Mouse (Mus musculus): ENCODE measurements around the gene Gm3727. TPM values are rescaled to one million over a fixed set of nuclear protein-coding genes. Genes with fewer than 3 reads are reported as not detected.

Gm3727 gene
- polyA plus RNA-seq (2021; fragmentation: Nextera tagmentation): not detected in 2 replicates
- long read RNA-seq, experiment 1: 0 reads
- long read RNA-seq, experiment 2: 0 reads

GRCm38 (mm10) chr14:7264614-7265013 lies at the start of gene Gm3727:
Gm3727 (minus strand) TSS chr14:7264714.

Other genes starting within 250 kb of the Gm3727 start
- gene Gm10406, start 237.3 kb downstream of the Gm3727 start, polyA plus RNA-seq (2021; fragmentation: Nextera tagmentation): 0.38 and 0.43 TPM in 2 replicates
- gene Gm3685, start 219.7 kb downstream of the Gm3727 start, polyA plus RNA-seq (2021; fragmentation: Nextera tagmentation): not detected in 2 replicates
- gene Gm3696, start 164.1 kb downstream of the Gm3727 start, polyA plus RNA-seq (2021; fragmentation: Nextera tagmentation): 3.0 and 3.1 TPM in 2 replicates
- not detected in 2 replicates for gene Gm6676, start 139.3 kb downstream of the Gm3727 start, polyA plus RNA-seq (2021; fragmentation: Nextera tagmentation)
- 3.6 and 4.7 TPM in 2 replicates for gene Gm3512, start 90.2 kb downstream of the Gm3727 start, polyA plus RNA-seq (2021; fragmentation: Nextera tagmentation)
- gene Gm16434, start 70.2 kb downstream of the Gm3727 start, polyA plus RNA-seq (2021; fragmentation: Nextera tagmentation): not detected in 2 replicates
- gene Gm3739, start 50.3 kb upstream of the Gm3727 start, polyA plus RNA-seq (2021; fragmentation: Nextera tagmentation): 0.72 and 1.1 TPM in 2 replicates
- not detected in 2 replicates for gene Gm5797, start 67.7 kb upstream of the Gm3727 start, polyA plus RNA-seq (2021; fragmentation: Nextera tagmentation)
- not detected in 2 replicates for gene Gm8374, start 100.4 kb upstream of the Gm3727 start, polyA plus RNA-seq (2021; fragmentation: Nextera tagmentation)
- not detected in 2 replicates for gene Gm3755, start 186.2 kb upstream of the Gm3727 start, polyA plus RNA-seq (2021; fragmentation: Nextera tagmentation)
- gene Gm3752, start 219.0 kb upstream of the Gm3727 start, polyA plus RNA-seq (2021; fragmentation: Nextera tagmentation): 0.31 and 0.83 TPM in 2 replicates